Mouse (Mus musculus): ENCODE results near the gene Spata21.

Gene Spata21

GRCm38 (mm10) chr4:141157485-141157884 is 69.4 kb downstream of the Spata21 start:
- no peak for DNase-seq (ENCODE audit: low read depth, low spot score)

GRCm38 (mm10) chr4:141158609-141159008 is 70.5 kb downstream of the Spata21 start:
- no peak for DNase-seq (ENCODE audit: low read depth, low spot score)

GRCm38 (mm10) chr4:141159093-141159492 is 71.0 kb downstream of the Spata21 start:
- no peak for DNase-seq (ENCODE audit: low read depth, low spot score)

- no peak for DNase-seq (ENCODE audit: low read depth, low spot score)
These were observed 71.5 kb downstream of the Spata21 start for GRCm38 (mm10) chr4:141159666-141160065.

- DNase-seq (ENCODE audit: low read depth, low spot score): no peak
These were observed 72.1 kb downstream of the Spata21 start for GRCm38 (mm10) chr4:141160193-141160592.

- DNase-seq (ENCODE audit: low read depth, low spot score): no peak
These were observed 73.6 kb downstream of the Spata21 start for GRCm38 (mm10) chr4:141161699-141162208.

Measured in skeletal muscle tissue, adult 2 months (tissue).